Mouse (Mus musculus) macrophage (primary cell): ENCODE results near the gene Ssh3. TPM values are rescaled to one million over a fixed set of nuclear protein-coding genes. Genes with fewer than 3 reads are reported as not detected.
"Not testable (repeated sequence)": the region's sequence is repeated elsewhere in the genome, so short reads cannot be mapped to it uniquely, and the experiment has no call there.

ENCODE experiments used
- H3K27ac ChIP-seq: fragments of 350-480 bp; formaldehyde crosslinking; 2 replicates; pipeline ENCODE4 v1.9.0; 2021
- H3K36me3 ChIP-seq: fragments of 350-480 bp; formaldehyde crosslinking; 2 replicates; pipeline ENCODE4 v1.9.0; 2021; ENCODE audit errors: inconsistent target
- H3K4me3 ChIP-seq: fragments of 350-480 bp; formaldehyde crosslinking; 2 replicates; pipeline ENCODE4 v1.9.0; 2021; ENCODE audit errors: inconsistent target
- H3K79me2 ChIP-seq: fragments of 350-480 bp; formaldehyde crosslinking; 2 replicates; pipeline ENCODE4 v1.9.0; 2021; ENCODE audit errors: inconsistent target
- WGBS: methylation state at CpG from one replicate; pipeline ENCODE4 v1.1.7; 2026; ENCODE audit warnings: inconsistent platforms; ENCODE audit not compliant: missing documents; 5-methylcytosine and 5-hydroxymethylcytosine counted together
- polyA plus RNA-seq: library from polyadenylated mRNA; stranded (reverse); fragments of 250-400 nt; gene quantifications from 3 replicates; pipeline ENCODE4 v1.2.4, GENCODE M21; 2018; ENCODE audit warnings: inconsistent platforms

The Ssh3 gene
- polyA plus RNA-seq, 1 experiment from 2014 or later, result 36.6 TPM

- no peak overlapping the region for H3K27ac ChIP-seq
Observed at GRCm38 (mm10) chr19:4280425-4280824, 11.4 kb upstream of the Ssh3 start.

GRCm38 (mm10) chr19:4279487-4279886 is 10.5 kb upstream of the Ssh3 start:
- Histone ChIP-seq H3K79me2 (peaks cover 7% of the 10 kb centered on the region; the same call in 1 of the 2 replicates), H3K27ac (no peak overlapping the region), H3K36me3 (no peaks in the 10 kb centered on the region; the same call in 1 of the 2 replicates), H3K4me3 (no peak overlapping the region)
- 94% methylated on average over 1 of the region's 1 CpGs for WGBS

More at GRCm38 (mm10) chr19:4280425-4280824, 11.4 kb upstream of the Ssh3 start:
- Histone ChIP-seq H3K79me2 (peaks cover 7% of the 10 kb centered on the region; the same call in 1 of the 2 replicates), H3K36me3 (no peaks in the 10 kb centered on the region; the same call in 1 of the 2 replicates), H3K4me3 (no peak overlapping the region)
- 92% methylated on average over 9 of the region's 9 CpGs for WGBS

- H3K4me3 ChIP-seq, result no peak overlapping the region
- WGBS, result 88% methylated on average over 11 of the region's 11 CpGs
- peaks cover 5% of the 10 kb centered on the region; the same call in 1 of the 2 replicates for H3K36me3 ChIP-seq
- H3K27ac ChIP-seq, result no peak overlapping the region
- H3K79me2 ChIP-seq, result peaks cover 22% of the 10 kb centered on the region
Observed at GRCm38 (mm10) chr19:4270972-4271371, 2.0 kb upstream of the Ssh3 start.

GRCm38 (mm10) chr19:4270187-4270586 is 1.2 kb upstream of the Ssh3 start:
- 95% methylated on average over 6 of the region's 6 CpGs for WGBS
- Histone ChIP-seq H3K4me3 (no peak overlapping the region), H3K36me3 (peaks cover 13% of the 10 kb centered on the region; the same call in 1 of the 2 replicates), H3K27ac (no peak overlapping the region), H3K79me2 (peaks cover 22% of the 10 kb centered on the region)

- WGBS, result 81% methylated on average over 4 of the region's 4 CpGs
- peaks cover 22% of the 10 kb centered on the region; the same call in 1 of the 2 replicates for H3K36me3 ChIP-seq
- no peak overlapping the region for H3K27ac ChIP-seq
- H3K79me2 ChIP-seq, result peaks cover 22% of the 10 kb centered on the region
- no peak overlapping the region for H3K4me3 ChIP-seq
Observed at GRCm38 (mm10) chr19:4265956-4266355, 3.0 kb downstream of the Ssh3 start.

GRCm38 (mm10) chr19:4264171-4264780 is 4.7 kb downstream of the Ssh3 start:
- 100% methylated on average over 6 of the region's 6 CpGs for WGBS
- H3K27ac ChIP-seq, result 0 out of 2 replicates have a peak overlapping the region, but pooled peaks have one; percentile 88
- H3K79me2 ChIP-seq, result peaks cover 22% of the 10 kb centered on the region
- H3K36me3 ChIP-seq, result peaks cover 22% of the 10 kb centered on the region; the same call in 1 of the 2 replicates
- no peak overlapping the region for H3K4me3 ChIP-seq

GRCm38 (mm10) chr19:4263702-4264101 is 5.3 kb downstream of the Ssh3 start:
- peaks cover 19% of the 10 kb centered on the region for H3K79me2 ChIP-seq
- peak overlapping the region; percentile 88 for H3K27ac ChIP-seq
- peaks cover 22% of the 10 kb centered on the region; the same call in 1 of the 2 replicates for H3K36me3 ChIP-seq
- no peak overlapping the region for H3K4me3 ChIP-seq
- 57% methylated on average over 14 of the region's 14 CpGs for WGBS

- Histone ChIP-seq H3K4me3 (no peak overlapping the region), H3K79me2 (peaks cover 9% of the 10 kb centered on the region), H3K27ac (peak overlapping the region; percentile 88), H3K36me3 (peaks cover 22% of the 10 kb centered on the region; the same call in 1 of the 2 replicates)
- WGBS, result 29% methylated on average over 6 of the region's 6 CpGs
Observed at GRCm38 (mm10) chr19:4262756-4263155, 6.2 kb downstream of the Ssh3 start.

- H3K27ac ChIP-seq, result peak overlapping the region; percentile 38
- no peak overlapping the region for H3K4me3 ChIP-seq
- peaks cover 19% of the 10 kb centered on the region; the same call in 1 of the 2 replicates for H3K36me3 ChIP-seq
Observed at GRCm38 (mm10) chr19:4261038-4261698, 7.8 kb downstream of the Ssh3 start.

GRCm38 (mm10) chr19:4257897-4258252 is 11.1 kb downstream of the Ssh3 start:
- peak overlapping the region; percentile 85; the same call in 1 of the 2 replicates for H3K4me3 ChIP-seq
- WGBS, result 51% methylated on average over 12 of the region's 12 CpGs
- no peak overlapping the region for H3K27ac ChIP-seq
- H3K79me2 ChIP-seq, result no peaks in the 10 kb centered on the region
- H3K36me3 ChIP-seq, result no peaks in the 10 kb centered on the region

More at GRCm38 (mm10) chr19:4261038-4261698, 7.8 kb downstream of the Ssh3 start:
- 70% methylated on average over 8 of the region's 8 CpGs for WGBS
- no peaks in the 10 kb centered on the region for H3K79me2 ChIP-seq

- H3K79me2 ChIP-seq, result no peaks in the 10 kb centered on the region
- WGBS, result under 1% methylated on average over 41 of the region's 41 CpGs
- H3K27ac ChIP-seq, result peak overlapping the region; percentile 24; the same call in 1 of the 2 replicates
- H3K4me3 ChIP-seq, result peak overlapping the region; percentile 85
- no peaks in the 10 kb centered on the region for H3K36me3 ChIP-seq
Observed at GRCm38 (mm10) chr19:4257216-4257896, 11.6 kb downstream of the Ssh3 start.

GRCm38 (mm10) chr19:4255583-4256162 is 13.3 kb downstream of the Ssh3 start:
- no peak overlapping the region for H3K27ac ChIP-seq
- WGBS, result 91% methylated on average over 10 of the region's 11 CpGs
- H3K36me3 ChIP-seq, result no peaks in the 10 kb centered on the region
- H3K79me2 ChIP-seq, result no peaks in the 10 kb centered on the region
- H3K4me3 ChIP-seq, result no peak overlapping the region

GRCm38 (mm10) chr19:4254230-4254629 is 14.8 kb downstream of the Ssh3 start:
- Histone ChIP-seq H3K4me3 (no peak overlapping the region), H3K27ac (no peak overlapping the region), H3K36me3 (no peaks in the 10 kb centered on the region), H3K79me2 (no peaks in the 10 kb centered on the region)
- WGBS, result 90% methylated on average over 7 of the region's 7 CpGs

- 83% methylated on average over 1 of the region's 1 CpGs for WGBS
- not testable (repeated sequence) for H3K36me3 ChIP-seq, H3K27ac ChIP-seq, H3K4me3 ChIP-seq, H3K79me2 ChIP-seq
Observed at GRCm38 (mm10) chr19:4248683-4249082, 20.3 kb downstream of the Ssh3 start.
